23 mouse cellular contexts compared by ENCODE assay signal in genomic region chr12:71069846-71070245, GRCm38 (mm10). TPM values are rescaled to one million over a fixed set of nuclear protein-coding genes. Genes with fewer than 3 reads are reported as not detected.
"Had no signal": no experiment of that assay in that cellular context is flagged by ENCODE, and none has a peak within 500 bp of the region (broad histone marks: within the 10 kb centered on the region; RNA-seq: fewer than 3 reads in every experiment).

No protein-coding gene starts in this region.

- H3K4me2 ChIP-seq: kidney, embryonic 15.5 days; limb, embryonic 13.5 days; liver, embryonic 12.5 days; liver, embryonic 15.5 days; midbrain, embryonic 11.5 days; midbrain, embryonic 15.5 days; neural tube, embryonic 12.5 days; neural tube, embryonic 15.5 days; stomach, embryonic 15.5 days had no signal

- H3K27ac ChIP-seq: kidney, embryonic 15.5 days; limb, embryonic 10.5 days; limb, embryonic 13.5 days; liver, embryonic 12.5 days; liver, embryonic 15.5 days; midbrain, embryonic 15.5 days; neural tube, embryonic 12.5 days; neural tube, embryonic 15.5 days; stomach, embryonic 15.5 days had no signal

- H3K9me3 ChIP-seq: kidney, embryonic 15.5 days; limb, embryonic 10.5 days; limb, embryonic 13.5 days; liver, embryonic 12.5 days; liver, embryonic 15.5 days; megakaryocyte, embryonic 14.5 days; midbrain, embryonic 15.5 days; neural tube, embryonic 12.5 days; neural tube, embryonic 15.5 days; stomach, embryonic 15.5 days had no signal

- H3K4me1 ChIP-seq: kidney, embryonic 15.5 days; limb, embryonic 10.5 days; limb, embryonic 13.5 days; liver, embryonic 12.5 days; liver, embryonic 15.5 days; midbrain, embryonic 15.5 days; neural tube, embryonic 12.5 days; neural tube, embryonic 15.5 days; stomach, embryonic 15.5 days had no signal

- ATAC-seq: liver, embryonic 12.5 days; midbrain, embryonic 15.5 days had no signal

- H3K9ac ChIP-seq: kidney, embryonic 15.5 days; limb, embryonic 13.5 days; liver, embryonic 12.5 days; liver, embryonic 15.5 days; midbrain, embryonic 15.5 days; neural tube, embryonic 12.5 days; neural tube, embryonic 15.5 days; stomach, embryonic 15.5 days had no signal

- H3K27me3 ChIP-seq: kidney, embryonic 15.5 days; limb, embryonic 13.5 days; liver, embryonic 12.5 days; liver, embryonic 15.5 days; megakaryocyte, embryonic 14.5 days; midbrain, embryonic 15.5 days; neural tube, embryonic 12.5 days; neural tube, embryonic 15.5 days; stomach, embryonic 15.5 days had no signal

- DNase-seq: kidney, adult 11 months; kidney, adult 8-10 months; kidney, postnatal 10 days; kidney, postnatal 36 days; liver; lung, adult 2 months; lung, postnatal 14 days; right cerebral cortex, adult 18-20 months; right cerebral cortex, postnatal 25 days; spleen, adult 18-20 months; thymus, adult 2 months; thymus, postnatal 14 days had no signal

- H3K4me3 ChIP-seq: kidney, embryonic 15.5 days; limb, embryonic 10.5 days; limb, embryonic 13.5 days; liver, embryonic 12.5 days; liver, embryonic 15.5 days; megakaryocyte, embryonic 14.5 days; midbrain, embryonic 15.5 days; neural tube, embryonic 12.5 days; neural tube, embryonic 15.5 days; stomach, embryonic 15.5 days had no signal

RNA-seq across cellular contexts. Expression of gene Tomm20l, which starts 41.4 kb away (rescaled TPM):
- polyA plus RNA-seq: kidney, embryonic 15.5 days; limb, embryonic 10.5 days; limb, embryonic 13.5 days; liver, embryonic 12.5 days; liver, embryonic 15.5 days; lung, adult 2 months; midbrain, embryonic 11.5 days; midbrain, embryonic 15.5 days; neural tube, embryonic 12.5 days; thymus, adult 2 months had no signal
